Mouse (Mus musculus): Measurements from ENCODE around the gene A930033H14Rik.

- no peak for TF ChIP-seq MAX (IDR thresholded peaks at IDR 0.05; ENCODE audit: low read length)
- no peak for TF ChIP-seq POLR2A (IDR thresholded peaks at IDR 0.05; ENCODE audit: control insufficient read depth in 1 of 2, insufficient read depth in 1 of 2, low read depth in 1 of 2, low read length in 2 of 2, poor library complexity in 1 of 2)
- no peak for TF ChIP-seq HCFC1 (IDR thresholded peaks at IDR 0.05; ENCODE audit: low read depth, low read length)
Measured at GRCm38 (mm10) chr10:69220296-69220695, 7.4 kb upstream of the A930033H14Rik start.

Data from MEL (cell line).